Mouse (Mus musculus): ENCODE measurements around the gene Fgd6.

DNA sequence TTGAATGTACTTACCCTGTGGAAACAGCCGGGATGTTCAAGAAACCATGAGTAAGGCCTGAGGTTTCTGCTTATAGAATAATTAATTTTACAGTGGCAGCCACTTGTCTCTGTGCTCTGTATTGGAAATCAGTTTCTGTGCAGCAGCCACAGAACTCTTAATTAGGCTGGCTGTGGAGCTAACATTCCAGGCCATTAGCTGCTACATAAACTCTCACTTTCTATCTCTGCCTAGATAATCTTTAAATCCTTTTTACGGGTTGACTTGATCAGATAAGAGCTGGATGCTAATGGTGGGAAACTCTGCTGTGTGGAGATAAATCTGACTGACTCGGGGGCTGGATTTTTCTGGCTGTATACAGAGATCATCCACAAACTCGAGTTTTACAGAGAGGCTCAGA is 147.4 kb downstream of the Fgd6 start:
- no peak for TF ChIP-seq CTCF (IDR thresholded peaks at IDR 0.05; ENCODE audit: extremely low read depth, insufficient read length, insufficient replicate concordance, low read depth, low read length)
- TF ChIP-seq POLR2A (IDR thresholded peaks at IDR 0.05; ENCODE audit: low read depth, low read length), result no peak
